Mouse (Mus musculus): Measurements from ENCODE around the gene Pmch.

GRCm38 (mm10) chr10:88135630-88136029 lies 44.8 kb downstream of the Pmch start:
- TF ChIP-seq POLR2A (IDR thresholded peaks at IDR 0.05; ENCODE audit: borderline replicate concordance, extremely low read depth, insufficient read depth, insufficient read length, poor library complexity, severe bottlenecking), result no peak
- TF ChIP-seq CTCF (IDR thresholded peaks at IDR 0.05; ENCODE audit: borderline replicate concordance, extremely low read depth, insufficient read depth, insufficient read length), result no peak
